Mouse (Mus musculus) embryonic facial prominence, embryonic 11.5 days (tissue): ENCODE data around the gene Nfic. TPM values are rescaled to one million over a fixed set of nuclear protein-coding genes. Genes with fewer than 3 reads are reported as not detected.
A peak's percentile ranks its signal among the peaks of the same experiment; 100 is the strongest.

Source experiments
- ATAC-seq: fragments of 200-750 bp; cut with Nextera tagmentation; replicated peaks from 2 replicates; pipeline ENCODE4 v1.8.0; 2017; ENCODE audit warnings: low read depth; ENCODE audit not compliant: insufficient number of reproducible peaks, low FRiP score, low TSS enrichment
- DNase-seq: peaks from one replicate; pipeline ENCODE4 v3.0.0-alpha.2; 2015; ENCODE audit warnings: low spot score
- H3K27ac ChIP-seq: fragments of 300-500 bp; sonication (generic); replicated peaks from 2 replicates; pipeline ENCODE4 v1.5.1; 2014; ENCODE audit warnings: mild to moderate bottlenecking, low read depth, low read length, control low read depth
- H3K27me3 ChIP-seq: fragments of 300-500 bp; sonication (generic); 2 replicates; pipeline ENCODE4 v1.6.1; 2014; ENCODE audit warnings: mild to moderate bottlenecking, low read length, moderate library complexity, mixed read lengths; ENCODE audit not compliant: control insufficient read depth, insufficient read depth
- H3K36me3 ChIP-seq: fragments of 300-500 bp; sonication (generic); replicated peaks from 2 replicates; pipeline ENCODE4 v1.6.1; 2014; ENCODE audit warnings: low read depth, mild to moderate bottlenecking, low read length, moderate library complexity, mixed read lengths; ENCODE audit not compliant: control insufficient read depth, insufficient read depth
- H3K4me1 ChIP-seq: fragments of 300-500 bp; sonication (generic); 2 replicates; pipeline ENCODE4 v1.6.1; 2014; ENCODE audit warnings: low read length, mixed read lengths; ENCODE audit not compliant: control insufficient read depth, insufficient read depth
- H3K4me2 ChIP-seq: fragments of 300-500 bp; sonication (generic); 2 replicates; pipeline ENCODE4 v1.6.1; 2014; ENCODE audit warnings: low read depth, mild to moderate bottlenecking, control low read depth, low read length, moderate library complexity
- H3K4me3 ChIP-seq: fragments of 300-500 bp; sonication (generic); 2 replicates; pipeline ENCODE4 v1.5.1; 2014; ENCODE audit warnings: low read depth, low read length, control low read depth
- H3K9ac ChIP-seq: fragments of 300-500 bp; sonication (generic); replicated peaks from 2 replicates; pipeline ENCODE4 v1.6.1; 2014; ENCODE audit warnings: mild to moderate bottlenecking, control low read depth, low read length
- H3K9me3 ChIP-seq: fragments of 300-500 bp; sonication (generic); replicated peaks from 2 replicates; pipeline ENCODE4 v1.6.1; 2016; ENCODE audit warnings: mild to moderate bottlenecking, low read length, inconsistent platforms, mixed read lengths; ENCODE audit not compliant: control insufficient read depth
- WGBS: fragments of 180-500 bp; shearing (Covaris S2); extraction: QIAGEN DNeasy Blood & Tissue Kit; methylation state at CpG from one replicate; pipeline ENCODE4 v1.1.7; 2014; 5-methylcytosine and 5-hydroxymethylcytosine counted together
- polyA plus RNA-seq: library from polyadenylated mRNA; unstranded; fragments of >200 nt; fragmentation: Nextera tagmentation; extraction: Ambion mirVana; gene quantifications from 2 replicates; pipeline ENCODE4 v1.2.1, GENCODE M21; 2014

Gene Nfic
- polyA plus RNA-seq, 1 experiment from 2014 or later, result 13.1 TPM

DNA sequence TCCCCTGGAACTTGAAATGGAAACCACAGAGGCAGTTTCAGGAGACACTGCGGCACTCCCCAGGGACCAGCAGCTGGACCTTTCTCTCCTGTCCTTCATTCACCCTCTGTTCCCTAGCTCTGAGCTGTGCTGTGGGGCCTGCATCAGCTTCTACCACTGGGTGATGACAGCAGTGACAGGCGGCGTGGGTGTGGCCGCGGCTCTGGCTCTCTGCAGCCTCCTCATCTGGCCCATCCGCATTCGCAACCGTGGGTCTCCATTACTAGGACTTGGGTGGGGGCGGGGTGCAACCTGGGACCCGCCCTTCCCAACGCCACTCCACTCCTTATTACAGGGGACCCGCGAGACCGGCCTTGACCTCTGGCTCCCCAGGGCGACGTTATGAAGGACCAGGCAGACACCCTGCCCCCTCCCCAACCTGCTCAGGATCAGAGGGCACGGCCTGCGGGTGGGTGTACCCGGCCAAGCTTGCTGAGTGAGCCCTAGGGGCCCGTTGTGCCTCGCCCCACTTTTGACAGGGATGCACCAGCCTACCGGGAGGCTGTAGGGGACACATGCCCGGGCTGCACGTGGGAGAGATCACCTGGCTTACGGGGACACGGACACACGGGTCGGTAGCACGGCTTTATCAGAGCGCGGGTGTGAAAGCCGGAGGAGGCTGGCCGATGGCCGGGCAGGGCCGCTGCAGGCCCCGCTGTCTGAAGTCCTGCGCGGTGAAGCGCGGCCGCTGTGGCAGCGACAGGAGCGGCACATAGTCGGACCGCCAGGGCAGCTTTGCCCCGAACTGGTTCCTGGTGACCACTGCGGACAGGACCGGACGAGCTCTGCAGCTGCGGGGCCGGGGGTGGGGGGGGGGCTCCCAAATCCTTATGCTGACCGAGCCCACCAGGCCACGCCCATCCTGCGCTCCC lies 91.7 kb downstream of the Nfic start:
- DNase-seq (peak; percentile 14), ATAC-seq (no peak)
- H3K4me1 ChIP-seq, result peaks cover 11% of the 10 kb centered on the region
- 9% methylated on average over 51 of the region's 54 CpGs for WGBS
- H3K36me3 ChIP-seq, result peaks cover 11% of the 10 kb centered on the region
- peak overlapping the region; percentile 59 for H3K4me2 ChIP-seq
- H3K9me3 ChIP-seq, result no peaks in the 10 kb centered on the region
- H3K9ac ChIP-seq, result peak overlapping the region; percentile 39
- H3K4me3 ChIP-seq, result peak overlapping the region; percentile 26
- no peak overlapping the region for H3K27ac ChIP-seq
- peaks cover 20% of the 10 kb centered on the region for H3K27me3 ChIP-seq

GRCm38 (mm10) chr10:81362336-81362949 lies 93.0 kb downstream of the Nfic start:
- Histone ChIP-seq H3K27ac (no peak overlapping the region), H3K9me3 (no peaks in the 10 kb centered on the region), H3K4me2 (peak overlapping the region; percentile 7; the same call in 1 of the 2 replicates), H3K27me3 (peaks cover 20% of the 10 kb centered on the region), H3K4me3 (no peak overlapping the region), H3K4me1 (peaks cover 11% of the 10 kb centered on the region), H3K9ac (no peak overlapping the region; the same call in 1 of the 2 replicates), H3K36me3 (no peaks in the 10 kb centered on the region; the same call in 1 of the 2 replicates)
- 75% methylated on average over 12 of the region's 12 CpGs for WGBS
- DNase-seq (peak; percentile 20), ATAC-seq (no peak)

DNA sequence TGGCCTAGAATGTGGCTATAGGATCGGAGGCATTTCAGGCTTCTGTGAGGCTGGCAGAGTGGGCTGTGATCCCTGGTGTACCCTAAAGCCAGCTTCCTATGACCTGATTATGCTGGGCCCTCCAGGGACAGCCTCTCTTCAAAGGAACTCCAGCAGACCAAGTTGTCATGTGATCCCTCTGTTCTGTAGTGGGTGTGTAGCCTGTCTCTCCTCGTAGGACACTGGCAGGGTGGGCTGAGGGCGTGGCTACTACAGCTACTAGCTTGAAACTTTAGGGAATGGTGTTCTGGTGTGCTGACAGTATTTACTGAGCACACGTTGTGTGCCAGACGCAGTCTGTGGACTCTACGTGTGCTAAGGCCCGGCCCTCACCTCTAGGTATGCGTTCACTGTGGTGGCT lies 94.7 kb downstream of the Nfic start:
- Histone ChIP-seq H3K9ac (no peak overlapping the region), H3K36me3 (no peaks in the 10 kb centered on the region; the same call in 1 of the 2 replicates), H3K4me2 (no peak overlapping the region), H3K9me3 (no peaks in the 10 kb centered on the region), H3K27me3 (peaks cover 20% of the 10 kb centered on the region), H3K4me3 (no peak overlapping the region), H3K4me1 (peaks cover 11% of the 10 kb centered on the region), H3K27ac (0 out of 2 replicates have a peak overlapping the region, but pooled peaks have one; percentile 35)
- DNase-seq (no peak), ATAC-seq (no peak)
- WGBS, result 73% methylated on average over 8 of the region's 8 CpGs

DNA sequence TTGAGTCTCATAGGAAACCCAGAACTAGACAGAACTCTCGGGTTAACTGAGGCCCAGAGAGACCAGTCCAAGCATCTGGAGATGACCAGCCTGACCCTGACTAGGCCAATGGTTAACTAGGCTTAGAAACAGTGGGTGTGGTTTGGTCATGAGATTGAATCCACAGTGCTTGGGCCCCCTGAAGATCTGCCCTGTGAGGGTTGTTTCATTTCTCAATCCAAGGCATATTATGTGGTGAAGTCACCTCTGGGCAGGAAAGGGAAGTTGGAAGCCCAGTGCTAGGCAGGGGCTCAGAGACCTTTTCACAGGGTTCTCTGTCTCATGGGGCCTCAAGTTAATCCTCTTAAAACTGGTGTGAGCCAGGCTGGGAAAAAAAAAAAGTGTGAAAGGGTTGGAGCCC lies 96.6 kb downstream of the Nfic start:
- H3K4me1 ChIP-seq, result peaks cover 4% of the 10 kb centered on the region; the same call in 1 of the 2 replicates
- no peak overlapping the region for H3K27ac ChIP-seq
- no peaks in the 10 kb centered on the region for H3K9me3 ChIP-seq
- H3K36me3 ChIP-seq, result no peaks in the 10 kb centered on the region; the same call in 1 of the 2 replicates
- no peak overlapping the region for H3K4me2 ChIP-seq
- 64% methylated on average over 1 of the region's 1 CpGs for WGBS
- DNase-seq, result no peak
- peaks cover 10% of the 10 kb centered on the region for H3K27me3 ChIP-seq
- no peak for ATAC-seq
- no peak overlapping the region for H3K4me3 ChIP-seq
- no peak overlapping the region for H3K9ac ChIP-seq

DNA sequence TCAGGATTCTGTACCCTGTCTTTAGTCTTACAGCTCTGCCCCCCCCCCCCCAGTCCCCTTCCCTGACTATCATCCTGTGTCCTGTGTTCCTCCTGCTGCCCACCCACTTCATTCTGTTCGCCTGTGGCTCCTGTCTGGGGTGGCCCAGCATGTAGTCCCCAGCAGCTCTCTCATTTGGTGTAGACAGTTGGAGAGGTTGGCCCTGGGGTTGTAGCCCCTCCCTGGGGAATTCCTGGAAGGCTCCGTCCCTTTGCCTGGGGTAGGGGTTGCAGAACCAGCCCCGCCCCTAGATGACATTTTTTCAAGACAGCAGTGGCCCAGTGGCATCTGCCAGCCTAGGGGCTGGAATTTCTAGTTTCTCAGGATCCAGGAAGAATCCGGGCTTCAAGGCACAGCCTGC lies 97.2 kb downstream of the Nfic start:
- H3K4me2 ChIP-seq, result peak overlapping the region; percentile 97
- no peak overlapping the region for H3K27ac ChIP-seq
- peaks cover 4% of the 10 kb centered on the region for H3K27me3 ChIP-seq
- no peaks in the 10 kb centered on the region; the same call in 1 of the 2 replicates for H3K4me1 ChIP-seq
- ATAC-seq, result no peak
- H3K9ac ChIP-seq, result peak overlapping the region; percentile 70
- H3K9me3 ChIP-seq, result no peaks in the 10 kb centered on the region
- 28% methylated on average over 4 of the region's 4 CpGs for WGBS
- H3K36me3 ChIP-seq, result no peaks in the 10 kb centered on the region; the same call in 1 of the 2 replicates
- peak overlapping the region; percentile 67 for H3K4me3 ChIP-seq
- DNase-seq, result no peak

- ATAC-seq (peak; percentile 70), DNase-seq (peak; percentile 92)
- no peaks in the 10 kb centered on the region; the same call in 1 of the 2 replicates for H3K36me3 ChIP-seq
- peak within 1 kb of the TSS; percentile 97 for H3K4me2 ChIP-seq
- H3K4me1 ChIP-seq, result no peaks in the 10 kb centered on the region; the same call in 1 of the 2 replicates
- no peaks in the 10 kb centered on the region for H3K27me3 ChIP-seq
- H3K27ac ChIP-seq, result no peak within 1 kb of the TSS
- peak within 1 kb of the TSS; percentile 67 for H3K4me3 ChIP-seq
- 2% methylated on average over 61 of the region's 79 CpGs for WGBS
- no peaks in the 10 kb centered on the region for H3K9me3 ChIP-seq
- peak within 1 kb of the TSS; percentile 70 for H3K9ac ChIP-seq
Observed at GRCm38 (mm10) chr10:81356991-81357844, 98.2 kb downstream of the Nfic start, which contains the start of gene Mfsd12. TSS of gene Mfsd12 (plus strand) at chr10:81357491.

DNA sequence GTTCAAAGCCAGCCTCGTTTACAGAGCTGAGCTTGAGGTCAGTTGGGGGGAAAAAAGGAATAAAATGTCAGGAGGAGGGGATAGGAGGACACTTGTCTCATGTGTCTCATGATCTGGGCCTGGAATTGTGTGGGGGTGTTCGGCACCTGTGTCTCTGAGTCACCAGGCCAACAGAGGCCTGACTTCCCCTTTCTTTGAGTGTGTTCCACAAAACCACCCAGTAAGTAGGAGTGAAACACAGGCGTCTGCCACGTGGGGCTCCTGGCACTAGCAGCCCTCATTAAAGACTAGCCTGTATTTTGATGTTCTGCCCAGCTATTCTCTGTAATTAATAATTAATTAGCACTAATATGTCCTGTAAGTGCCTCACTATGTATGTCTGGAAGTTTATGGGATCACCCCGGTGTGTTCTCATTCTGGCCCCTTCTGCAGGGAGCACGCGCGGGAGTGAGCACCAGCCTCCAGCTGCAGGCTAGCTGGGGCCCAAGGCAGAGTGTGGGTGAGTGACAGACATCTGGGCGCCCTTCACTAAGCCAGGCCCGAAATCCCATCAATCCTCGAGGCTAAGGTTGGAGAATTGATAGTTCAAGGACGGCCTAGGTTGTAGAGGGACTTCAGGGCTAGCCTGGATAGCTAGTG lies 99.0 kb downstream of the Nfic start:
- 54% methylated on average over 12 of the region's 12 CpGs for WGBS
- no peaks in the 10 kb centered on the region for H3K27me3 ChIP-seq
- H3K4me1 ChIP-seq, result no peaks in the 10 kb centered on the region; the same call in 1 of the 2 replicates
- ATAC-seq, result no peak
- no peak overlapping the region for H3K4me3 ChIP-seq
- no peak overlapping the region for H3K27ac ChIP-seq
- DNase-seq, result no peak
- no peak overlapping the region for H3K9ac ChIP-seq
- H3K36me3 ChIP-seq, result no peaks in the 10 kb centered on the region
- no peaks in the 10 kb centered on the region for H3K9me3 ChIP-seq
- H3K4me2 ChIP-seq, result no peak overlapping the region
